Mouse (Mus musculus) heart, embryonic 12.5 days (tissue): ENCODE data around the gene Atp1a3. TPM values are rescaled to one million over a fixed set of nuclear protein-coding genes. Genes with fewer than 3 reads are reported as not detected.

Source experiments
- ATAC-seq: fragments of 200-750 bp; cut with Nextera tagmentation; 2 replicates; pipeline ENCODE4 v1.8.0; 2017; ENCODE audit warnings: moderate TSS enrichment, moderate library complexity; ENCODE audit not compliant: insufficient number of reproducible peaks, low FRiP score
- H3K27ac ChIP-seq: fragments of 300-500 bp; sonication (generic); 2 replicates; pipeline ENCODE4 v1.5.1; 2016; ENCODE audit warnings: mild to moderate bottlenecking, moderate library complexity; ENCODE audit not compliant: poor library complexity, severe bottlenecking
- H3K27me3 ChIP-seq: fragments of 300-500 bp; sonication (generic); replicated peaks from 2 replicates; pipeline ENCODE4 v1.6.1; 2016; ENCODE audit warnings: mild to moderate bottlenecking, moderate library complexity
- H3K36me3 ChIP-seq: fragments of 300-500 bp; sonication (generic); 2 replicates; pipeline ENCODE4 v1.6.1; 2016; ENCODE audit warnings: mild to moderate bottlenecking, moderate library complexity
- H3K4me1 ChIP-seq: fragments of 300-500 bp; sonication (generic); replicated peaks from 2 replicates; pipeline ENCODE4 v1.6.1; 2016; ENCODE audit warnings: mild to moderate bottlenecking
- H3K4me2 ChIP-seq: fragments of 300-500 bp; sonication (generic); 2 replicates; pipeline ENCODE4 v1.6.1; 2016; ENCODE audit warnings: mild to moderate bottlenecking, moderate library complexity
- H3K4me3 ChIP-seq: fragments of 300-500 bp; sonication (generic); 2 replicates; pipeline ENCODE4 v1.5.1; 2016; ENCODE audit warnings: mild to moderate bottlenecking
- H3K9ac ChIP-seq: fragments of 300-500 bp; sonication (generic); 2 replicates; pipeline ENCODE4 v1.6.1; 2016; ENCODE audit warnings: mild to moderate bottlenecking, moderate library complexity
- H3K9me3 ChIP-seq: fragments of 300-500 bp; sonication (generic); replicated peaks from 2 replicates; pipeline ENCODE4 v1.6.1; 2016; ENCODE audit warnings: mild to moderate bottlenecking, moderate library complexity
- WGBS: fragments of 180-500 bp; shearing (Covaris S2); methylation state at CpG from one replicate; pipeline ENCODE4 v1.1.7; 2016; 5-methylcytosine and 5-hydroxymethylcytosine counted together
- polyA plus RNA-seq: library from polyadenylated mRNA; unstranded; fragments of >200 nt; fragmentation: Nextera tagmentation; extraction: Ambion mirVana; gene quantifications from 2 replicates; pipeline ENCODE4 v1.2.1, GENCODE M21; 2016

Gene Atp1a3
- polyA plus RNA-seq, 1 experiment from 2014 or later: 3.8 TPM

- Histone ChIP-seq H3K36me3 (no peaks in the 10 kb centered on the region), H3K4me3 (peak overlapping the region; percentile 51), H3K4me2 (peak overlapping the region; percentile 79), H3K9me3 (peaks cover 3% of the 10 kb centered on the region), H3K9ac (peak overlapping the region; percentile 52; the same call in 1 of the 2 replicates), H3K4me1 (peaks cover 15% of the 10 kb centered on the region), H3K27ac (no peak overlapping the region), H3K27me3 (peaks cover 73% of the 10 kb centered on the region)
- no peak for ATAC-seq
- 4% methylated on average over 28 of the region's 33 CpGs for WGBS
Measured at GRCm38 (mm10) chr7:24955226-24955625, 50.5 kb downstream of the Atp1a3 start.

GRCm38 (mm10) chr7:24954450-24954849 lies 51.3 kb downstream of the Atp1a3 start:
- peaks cover 15% of the 10 kb centered on the region for H3K4me1 ChIP-seq
- no peak overlapping the region for H3K27ac ChIP-seq
- H3K4me2 ChIP-seq: peak overlapping the region; percentile 79
- no peak for ATAC-seq
- WGBS: 1% methylated on average over 24 of the region's 30 CpGs
- peak overlapping the region; percentile 63; the same call in 1 of the 2 replicates for H3K9ac ChIP-seq
- peaks cover 3% of the 10 kb centered on the region for H3K9me3 ChIP-seq
- H3K27me3 ChIP-seq: peaks cover 81% of the 10 kb centered on the region
- peak overlapping the region; percentile 51 for H3K4me3 ChIP-seq
- H3K36me3 ChIP-seq: no peaks in the 10 kb centered on the region

GRCm38 (mm10) chr7:24953966-24954365 lies 51.8 kb downstream of the Atp1a3 start:
- WGBS: under 1% methylated on average over 23 of the region's 24 CpGs
- peaks cover 3% of the 10 kb centered on the region for H3K9me3 ChIP-seq
- H3K36me3 ChIP-seq: no peaks in the 10 kb centered on the region
- peaks cover 85% of the 10 kb centered on the region for H3K27me3 ChIP-seq
- H3K4me2 ChIP-seq: peak overlapping the region; percentile 79
- peaks cover 15% of the 10 kb centered on the region for H3K4me1 ChIP-seq
- H3K4me3 ChIP-seq: peak overlapping the region; percentile 51
- peak overlapping the region; percentile 63; the same call in 1 of the 2 replicates for H3K9ac ChIP-seq
- ATAC-seq: 0 out of 2 replicates have a peak, but pooled peaks have one; percentile 39
- no peak overlapping the region for H3K27ac ChIP-seq

GRCm38 (mm10) chr7:24949958-24950623 lies 55.7 kb downstream of the Atp1a3 start:
- Histone ChIP-seq H3K27ac (no peak overlapping the region), H3K9ac (no peak overlapping the region), H3K4me1 (peaks cover 12% of the 10 kb centered on the region), H3K27me3 (peaks cover 100% of the 10 kb centered on the region), H3K9me3 (no peaks in the 10 kb centered on the region), H3K4me3 (no peak overlapping the region), H3K4me2 (no peak overlapping the region), H3K36me3 (no peaks in the 10 kb centered on the region)
- ATAC-seq: peak; percentile 33; the same call in 1 of the 2 replicates
- 1% methylated on average over 8 of the region's 8 CpGs for WGBS

- H3K4me3 ChIP-seq: no peak overlapping the region
- no peaks in the 10 kb centered on the region for H3K36me3 ChIP-seq
- peaks cover 100% of the 10 kb centered on the region for H3K27me3 ChIP-seq
- peaks cover 7% of the 10 kb centered on the region; the same call in 1 of the 2 replicates for H3K4me1 ChIP-seq
- ATAC-seq: no peak
- no peak overlapping the region for H3K27ac ChIP-seq
- no peak overlapping the region for H3K9ac ChIP-seq
- no peaks in the 10 kb centered on the region for H3K9me3 ChIP-seq
- no peak overlapping the region for H3K4me2 ChIP-seq
- whole genome bisulfite sequencing: 4% methylated on average over 29 of the region's 29 CpGs
Measured at GRCm38 (mm10) chr7:24948774-24949173, 57.0 kb downstream of the Atp1a3 start.

GRCm38 (mm10) chr7:24947316-24948048 lies 58.3 kb downstream of the Atp1a3 start:
- no peaks in the 10 kb centered on the region for H3K9me3 ChIP-seq
- no peak overlapping the region for H3K9ac ChIP-seq
- H3K4me2 ChIP-seq: no peak overlapping the region
- peaks cover 7% of the 10 kb centered on the region; the same call in 1 of the 2 replicates for H3K4me1 ChIP-seq
- no peak overlapping the region for H3K4me3 ChIP-seq
- no peak overlapping the region for H3K27ac ChIP-seq
- ATAC-seq: no peak
- WGBS: 3% methylated on average over 7 of the region's 7 CpGs
- H3K27me3 ChIP-seq: peaks cover 100% of the 10 kb centered on the region
- no peaks in the 10 kb centered on the region for H3K36me3 ChIP-seq

GRCm38 (mm10) chr7:24944257-24944950 lies 61.4 kb downstream of the Atp1a3 start, which contains the start of gene Gm4881:
Gene Gm4881 (minus strand): TSS chr7:24944494.
- Histone ChIP-seq H3K4me2 (peak within 1 kb of the TSS; percentile 68), H3K27me3 (peaks cover 100% of the 10 kb centered on the region), H3K27ac (no peak within 1 kb of the TSS), H3K4me3 (peak within 1 kb of the TSS; percentile 42), H3K9ac (peak within 1 kb of the TSS; percentile 35; the same call in 1 of the 2 replicates), H3K4me1 (peaks cover 7% of the 10 kb centered on the region; the same call in 1 of the 2 replicates), H3K36me3 (no peaks in the 10 kb centered on the region), H3K9me3 (no peaks in the 10 kb centered on the region)
- 1% methylated on average over 49 of the region's 72 CpGs for WGBS
- ATAC-seq: no peak

GRCm38 (mm10) chr7:24943641-24944040 lies 62.1 kb downstream of the Atp1a3 start:
- Histone ChIP-seq H3K36me3 (no peaks in the 10 kb centered on the region), H3K27me3 (peaks cover 100% of the 10 kb centered on the region), H3K27ac (no peak overlapping the region), H3K4me2 (no peak overlapping the region), H3K9ac (no peak overlapping the region), H3K4me3 (no peak overlapping the region), H3K4me1 (peaks cover 7% of the 10 kb centered on the region; the same call in 1 of the 2 replicates), H3K9me3 (no peaks in the 10 kb centered on the region)
- no peak for ATAC-seq
- 7% methylated on average over 6 of the region's 6 CpGs for WGBS

- ATAC-seq: no peak
- Histone ChIP-seq H3K4me1 (no peaks in the 10 kb centered on the region; the same call in none of the 2 replicates), H3K9ac (no peak overlapping the region), H3K27ac (no peak overlapping the region), H3K4me2 (no peak overlapping the region), H3K36me3 (peaks cover 10% of the 10 kb centered on the region), H3K9me3 (no peaks in the 10 kb centered on the region), H3K27me3 (peaks cover 98% of the 10 kb centered on the region), H3K4me3 (no peak overlapping the region)
- WGBS: 2% methylated on average over 15 of the region's 15 CpGs
Measured at GRCm38 (mm10) chr7:24931651-24932050, 74.1 kb downstream of the Atp1a3 start.

- Histone ChIP-seq H3K4me2 (no peak overlapping the region), H3K4me3 (no peak overlapping the region), H3K27ac (no peak overlapping the region), H3K4me1 (no peaks in the 10 kb centered on the region; the same call in none of the 2 replicates), H3K9me3 (no peaks in the 10 kb centered on the region), H3K9ac (no peak overlapping the region), H3K36me3 (peaks cover 22% of the 10 kb centered on the region), H3K27me3 (peaks cover 86% of the 10 kb centered on the region)
- ATAC-seq: no peak
- 55% methylated on average over 6 of the region's 6 CpGs for WGBS
Measured at GRCm38 (mm10) chr7:24930475-24930874, 75.3 kb downstream of the Atp1a3 start.
